22 mouse cellular contexts compared by ENCODE assay signal in the genomic region with DNA sequence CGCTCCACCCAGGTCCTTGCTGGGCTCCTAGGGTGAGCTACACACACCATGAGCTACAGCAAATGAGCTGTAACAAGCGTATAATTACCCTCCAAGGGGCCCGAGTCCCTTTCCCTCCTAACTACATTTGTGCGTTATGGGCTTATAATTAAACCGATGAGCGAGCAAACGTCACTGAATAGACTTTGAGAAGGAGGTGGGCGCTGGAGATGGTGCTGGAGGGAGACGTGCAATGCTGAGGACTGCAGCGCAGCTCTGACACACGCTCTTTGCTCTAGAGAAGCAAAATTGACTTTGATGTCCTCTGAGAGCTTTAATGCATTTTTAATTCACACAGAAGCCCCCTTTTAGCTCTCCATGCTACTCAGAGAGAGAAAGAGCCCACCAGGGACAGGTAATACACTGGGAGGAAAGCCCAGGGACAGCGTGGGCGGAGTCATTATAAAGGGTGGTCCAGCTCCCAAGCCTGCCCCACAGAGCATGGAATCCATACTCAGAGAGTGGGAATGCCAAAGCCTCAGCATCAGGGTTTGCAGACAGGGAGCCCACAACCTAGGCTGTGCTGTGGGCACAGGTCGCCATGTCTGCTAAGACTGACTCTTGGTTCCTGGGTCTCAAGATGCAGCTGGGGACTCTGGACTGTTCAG.
DNase-seq lines count a peak whose midpoint lies in the region; ATAC-seq and TF ChIP-seq lines count a peak whose summit lies in the region.
"Had no signal": no experiment of that assay in that cellular context is flagged by ENCODE, and none has a peak within 500 bp of the region (broad histone marks: within the 10 kb centered on the region; RNA-seq: fewer than 3 reads in every experiment).

No protein-coding gene starts in this region.

- 42% methylated on average over 14 of the region's 14 CpGs for WGBS in forebrain, embryonic 14.5 days
- WGBS in forebrain, embryonic 11.5 days = 60% methylated on average over 14 of the region's 14 CpGs
- 42% methylated on average over 14 of the region's 14 CpGs for WGBS in kidney, embryonic 16.5 days
- 36% methylated on average over 14 of the region's 14 CpGs for WGBS in kidney, adult 2 months
- WGBS in neural tube, embryonic 15.5 days = 29% methylated on average over 14 of the region's 14 CpGs

- 0 out of 2 replicates have a peak, but pooled peaks cover 3% of the 10 kb centered on the region for H3K4me1 ChIP-seq in forebrain, embryonic 14.5 days (ENCODE audit: control insufficient read depth, insufficient read depth, low read length)
- no peaks in the 10 kb centered on the region for H3K4me1 ChIP-seq in forebrain, embryonic 11.5 days (replicated peaks; ENCODE audit: control insufficient read depth, insufficient read depth, low read length)
- H3K4me1 ChIP-seq in kidney, embryonic 16.5 days (ENCODE audit: insufficient read depth, low read length) = peaks cover 18% of the 10 kb centered on the region
- H3K4me1 ChIP-seq in kidney, adult 2 months (ENCODE audit: control insufficient read depth, insufficient read depth, low read length) = no peaks in the 10 kb centered on the region
- H3K4me1 ChIP-seq in neural tube, embryonic 15.5 days = peaks cover 22% of the 10 kb centered on the region
- H3K4me1 ChIP-seq: heart, embryonic 10.5 days; intestine, embryonic 15.5 days; liver, embryonic 13.5 days; megakaryocyte, embryonic 14.5 days had no signal

- TF ChIP-seq CTCF in kidney, adult 2 months (conservative IDR thresholded peaks at IDR 0.05; ENCODE audit: insufficient read depth, insufficient read length, low read depth, low read length) = no peak

- peak; percentile 35 for DNase-seq in forebrain, embryonic 14.5 days (ENCODE audit: low spot score)
- no peak for DNase-seq in forebrain, embryonic 11.5 days (ENCODE audit: low spot score)
- DNase-seq in kidney, adult 2 months = no peak
- DNase-seq in retina, embryonic 14.5 days (ENCODE audit: low spot score) = peak; percentile 18
- no peak for DNase-seq in retina, postnatal 1 day
- DNase-seq: adrenal gland, postnatal 36 days; cerebellum, adult 11-12 months; cerebellum, postnatal 14 days; heart, postnatal 4 days; liver, embryonic 13.5 days; lung, adult 2 months; right cerebral cortex, postnatal 25 days; spleen, adult 18-20 months had no signal

- H3K27me3 ChIP-seq in forebrain, embryonic 14.5 days (replicated peaks; ENCODE audit: control insufficient read depth, insufficient read depth, low read length) = no peaks in the 10 kb centered on the region
- H3K27me3 ChIP-seq in forebrain, embryonic 11.5 days (ENCODE audit: control insufficient read depth, insufficient read depth, low read length) = no peaks in the 10 kb centered on the region
- peaks cover 6% of the 10 kb centered on the region; the same call in 1 of the 2 replicates for H3K27me3 ChIP-seq in kidney, embryonic 16.5 days (ENCODE audit: insufficient read depth, low read length)
- no peaks in the 10 kb centered on the region for H3K27me3 ChIP-seq in kidney, adult 2 months (replicated peaks; ENCODE audit: control insufficient read depth, insufficient read depth, low read length)
- H3K27me3 ChIP-seq in neural tube, embryonic 15.5 days (replicated peaks) = 0 out of 2 replicates have a peak, but pooled peaks cover 3% of the 10 kb centered on the region
- H3K27me3 ChIP-seq: intestine, embryonic 15.5 days; liver, embryonic 13.5 days had no signal

- no peak overlapping the region for H3K27ac ChIP-seq in forebrain, embryonic 14.5 days (ENCODE audit: low read depth, low read length)
- H3K27ac ChIP-seq in forebrain, embryonic 11.5 days (ENCODE audit: low read depth, low read length) = no peak overlapping the region
- H3K27ac ChIP-seq in kidney, embryonic 16.5 days (ENCODE audit: low read length) = no peak overlapping the region
- H3K27ac ChIP-seq in kidney, adult 2 months (ENCODE audit: insufficient read depth, low read depth, low read length) = no peak overlapping the region
- 0 out of 2 replicates have a peak overlapping the region, but pooled peaks have one; percentile 33 for H3K27ac ChIP-seq in neural tube, embryonic 15.5 days (replicated peaks)
- H3K27ac ChIP-seq: embryonic facial prominence, embryonic 12.5 days; heart, embryonic 10.5 days; intestine, embryonic 15.5 days; left cerebral cortex, adult 2 months; liver, embryonic 13.5 days had no signal

- no peak overlapping the region for H3K4me2 ChIP-seq in forebrain, embryonic 14.5 days (ENCODE audit: low read length)
- no peak overlapping the region for H3K4me2 ChIP-seq in forebrain, embryonic 11.5 days (ENCODE audit: low read depth, low read length, severe bottlenecking)
- no peak overlapping the region for H3K4me2 ChIP-seq in kidney, embryonic 16.5 days (replicated peaks; ENCODE audit: low read depth, low read length)
- peak overlapping the region; percentile 34 for H3K4me2 ChIP-seq in neural tube, embryonic 15.5 days
- H3K4me2 ChIP-seq: embryonic facial prominence, embryonic 12.5 days; intestine, embryonic 15.5 days; liver, embryonic 13.5 days had no signal

- H3K36me3 ChIP-seq in forebrain, embryonic 14.5 days (ENCODE audit: control insufficient read depth, insufficient read depth, low read length) = no peaks in the 10 kb centered on the region
- no peaks in the 10 kb centered on the region for H3K36me3 ChIP-seq in forebrain, embryonic 11.5 days (ENCODE audit: control insufficient read depth, insufficient read depth, low read length)
- H3K36me3 ChIP-seq in kidney, embryonic 16.5 days (ENCODE audit: insufficient read depth, low read length) = no peaks in the 10 kb centered on the region
- H3K36me3 ChIP-seq in kidney, adult 2 months (ENCODE audit: control insufficient read depth, insufficient read depth, low read length) = no peaks in the 10 kb centered on the region
- no peaks in the 10 kb centered on the region for H3K36me3 ChIP-seq in neural tube, embryonic 15.5 days
- H3K36me3 ChIP-seq: embryonic facial prominence, embryonic 12.5 days; heart, embryonic 10.5 days; intestine, embryonic 15.5 days; liver, embryonic 13.5 days had no signal

- TF ChIP-seq POLR2A in kidney, adult 2 months (IDR thresholded peaks at IDR 0.05; ENCODE audit: low read depth, low read length) = no peak

- no peak overlapping the region for H3K4me3 ChIP-seq in forebrain, embryonic 14.5 days (ENCODE audit: low read depth, low read length)
- no peak overlapping the region for H3K4me3 ChIP-seq in forebrain, embryonic 11.5 days (ENCODE audit: low read depth, low read length)
- no peak overlapping the region for H3K4me3 ChIP-seq in kidney, embryonic 16.5 days (ENCODE audit: low read length)
- no peak overlapping the region for H3K4me3 ChIP-seq in kidney, adult 2 months (ENCODE audit: insufficient read depth, low read depth, low read length)
- no peak overlapping the region for H3K4me3 ChIP-seq in neural tube, embryonic 15.5 days (replicated peaks)
- H3K4me3 ChIP-seq: embryonic facial prominence, embryonic 12.5 days; heart, embryonic 10.5 days; intestine, embryonic 15.5 days; left cerebral cortex, adult 2 months; liver, embryonic 13.5 days; megakaryocyte, embryonic 14.5 days had no signal

- H3K9ac ChIP-seq in forebrain, embryonic 14.5 days (ENCODE audit: low read length) = 0 out of 2 replicates have a peak overlapping the region, but pooled peaks have one; percentile 7
- H3K9ac ChIP-seq in forebrain, embryonic 11.5 days (ENCODE audit: low read length) = no peak overlapping the region
- no peak overlapping the region for H3K9ac ChIP-seq in kidney, embryonic 16.5 days (replicated peaks; ENCODE audit: low read length)
- H3K9ac ChIP-seq in neural tube, embryonic 15.5 days (replicated peaks) = no peak overlapping the region
- H3K9ac ChIP-seq: embryonic facial prominence, embryonic 12.5 days; intestine, embryonic 15.5 days; liver, embryonic 13.5 days had no signal

- H3K9me3 ChIP-seq in forebrain, embryonic 14.5 days (replicated peaks; ENCODE audit: control insufficient read depth, low read length) = no peaks in the 10 kb centered on the region
- no peaks in the 10 kb centered on the region for H3K9me3 ChIP-seq in forebrain, embryonic 11.5 days (ENCODE audit: control insufficient read depth, low read length)
- H3K9me3 ChIP-seq in kidney, embryonic 16.5 days (ENCODE audit: low read length) = peaks cover 2% of the 10 kb centered on the region
- H3K9me3 ChIP-seq in neural tube, embryonic 15.5 days (replicated peaks) = no peaks in the 10 kb centered on the region
- H3K9me3 ChIP-seq: embryonic facial prominence, embryonic 12.5 days; heart, embryonic 10.5 days; intestine, embryonic 15.5 days; liver, embryonic 13.5 days had no signal

- ATAC-seq in forebrain, embryonic 14.5 days = no peak
- ATAC-seq in forebrain, embryonic 11.5 days (replicated peaks; ENCODE audit: low FRiP score) = no peak
- ATAC-seq in kidney, embryonic 16.5 days (ENCODE audit: low FRiP score, low TSS enrichment) = peak; percentile 49; the same call in 1 of the 2 replicates
- ATAC-seq in neural tube, embryonic 15.5 days (ENCODE audit: low FRiP score) = peak; percentile 37; the same call in 1 of the 2 replicates
- ATAC-seq in monocyte, adult 5-6 weeks (replicated peaks; ENCODE audit: insufficient number of reproducible peaks, low FRiP score, low TSS enrichment, poor library complexity, severe bottlenecking) = no peak
- ATAC-seq: CD4-positive, CD25-positive, alpha-beta regulatory T cell, adult 4 months; intestine, embryonic 15.5 days had no signal

Comparison
In these comparisons a context has a peak if more than half of its experiments do, and no peak if none do; other contexts are left out.
1. DNase-seq: peak in forebrain, embryonic 14.5 days (single experiment) and retina, embryonic 14.5 days (single experiment); none in forebrain, embryonic 11.5 days (single experiment), kidney, adult 2 months (single experiment) and retina, postnatal 1 day (single experiment).
2. ATAC-seq: peak in kidney, embryonic 16.5 days (single experiment) and neural tube, embryonic 15.5 days (single experiment); none in forebrain, embryonic 14.5 days (single experiment), forebrain, embryonic 11.5 days (single experiment) and monocyte, adult 5-6 weeks (single experiment).